Mouse (Mus musculus): Measurements from ENCODE around the gene Zbtb17. TPM values are rescaled to one million over a fixed set of nuclear protein-coding genes. Genes with fewer than 3 reads are reported as not detected.

Gene Zbtb17
- total RNA-seq, 1 experiment, result 30.1 TPM

DNA sequence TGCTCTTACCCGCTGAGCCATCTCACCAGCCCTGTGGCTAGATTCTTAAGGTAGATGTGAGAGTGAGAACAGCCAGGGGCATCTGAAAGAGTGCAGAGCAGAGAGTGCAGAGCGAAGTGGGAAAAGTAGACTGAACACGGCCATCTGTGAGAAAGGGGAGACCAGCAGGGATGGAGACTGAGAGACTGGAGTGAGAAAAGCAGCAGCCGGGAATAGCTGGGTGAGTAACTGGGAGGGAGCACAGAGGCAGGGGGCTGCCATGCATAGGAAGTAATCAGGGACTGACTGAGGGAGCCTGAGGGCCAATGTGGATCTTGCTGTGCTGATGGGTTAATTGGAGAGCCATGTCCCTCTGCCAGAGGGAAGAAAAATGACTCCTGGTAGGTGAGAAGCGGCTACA, 58.3 kb downstream of the Zbtb17 start:
- peaks cover 15% of the 10 kb centered on the region; the same call in 1 of the 2 replicates for H3K36me3 ChIP-seq (ENCODE audit: control insufficient read depth, insufficient read depth, low read length, poor library complexity, severe bottlenecking)
- no peak overlapping the region for H3K9ac ChIP-seq (ENCODE audit: insufficient read depth, low read depth, low read length, poor library complexity, severe bottlenecking)
- no peak for DNase-seq (ENCODE audit: low read depth, low spot score)
- peaks cover 8 to 19% of the 10 kb centered on the region in 2 experiments; a peak in 3 of 4 replicates for H3K4me1 ChIP-seq (ENCODE audit: control insufficient read depth in 2 of 2, insufficient read depth in 2 of 2, low read length in 2 of 2, poor library complexity in 1 of 2)
- no peak overlapping the region for H3K27ac ChIP-seq (ENCODE audit: insufficient read depth, low read depth, low read length, poor library complexity, severe bottlenecking)
- H3K4me3 ChIP-seq (ENCODE audit: insufficient read depth in 1 of 2, low read depth in 1 of 2, low read length in 2 of 2, poor library complexity in 1 of 2, severe bottlenecking in 1 of 2), result no peak overlapping the region
- in situ Hi-C loops (cut with MboI; ENCODE audit: low sequenced_read_pairs in 2 of 2, unreplicated experiment in 2 of 2), result no loop called here
- TF ChIP-seq CHD2 (IDR thresholded peaks at IDR 0.05; ENCODE audit: low read depth, low read length), result no peak
- TF ChIP-seq HCFC1 (IDR thresholded peaks at IDR 0.05; ENCODE audit: borderline replicate concordance, insufficient read depth, low read length), result no peak
- no peak for TF ChIP-seq ZC3H11A (IDR thresholded peaks at IDR 0.05; ENCODE audit: borderline replicate concordance, low read depth, low read length)
- no peak for TF ChIP-seq ZNF384 (IDR thresholded peaks at IDR 0.05; ENCODE audit: low read depth, low read length)
- TF ChIP-seq MAFK (IDR thresholded peaks at IDR 0.05; ENCODE audit: insufficient read depth, low read depth, low read length), result no peak
- no peaks in the 10 kb centered on the region for H3K9me3 ChIP-seq (ENCODE audit: control insufficient read depth, insufficient read depth, low read depth, low read length)

- TF ChIP-seq CHD2 (IDR thresholded peaks at IDR 0.05; ENCODE audit: low read depth, low read length), result no peak
- no peak for TF ChIP-seq HCFC1 (IDR thresholded peaks at IDR 0.05; ENCODE audit: borderline replicate concordance, insufficient read depth, low read length)
- no peak for TF ChIP-seq MAFK (IDR thresholded peaks at IDR 0.05; ENCODE audit: insufficient read depth, low read depth, low read length)
- TF ChIP-seq ZNF384 (IDR thresholded peaks at IDR 0.05; ENCODE audit: low read depth, low read length), result no peak
- TF ChIP-seq ZC3H11A (IDR thresholded peaks at IDR 0.05; ENCODE audit: borderline replicate concordance, low read depth, low read length), result no peak
- DNase-seq (ENCODE audit: low read depth, low spot score), result no peak
- Histone ChIP-seq H3K4me3 (ENCODE audit: insufficient read depth in 1 of 2, low read depth in 1 of 2, low read length in 2 of 2, poor library complexity in 1 of 2, severe bottlenecking in 1 of 2) (no peak overlapping the region), H3K4me1 (ENCODE audit: control insufficient read depth in 2 of 2, insufficient read depth in 2 of 2, low read length in 2 of 2, poor library complexity in 1 of 2) (peaks cover 8 to 19% of the 10 kb centered on the region in 2 experiments; a peak in 3 of 4 replicates), H3K27ac (ENCODE audit: insufficient read depth, low read depth, low read length, poor library complexity, severe bottlenecking) (no peak overlapping the region), H3K36me3 (ENCODE audit: control insufficient read depth, insufficient read depth, low read length, poor library complexity, severe bottlenecking) (peaks cover 14% of the 10 kb centered on the region; the same call in 1 of the 2 replicates), H3K9me3 (ENCODE audit: control insufficient read depth, insufficient read depth, low read depth, low read length) (no peaks in the 10 kb centered on the region), H3K9ac (ENCODE audit: insufficient read depth, low read depth, low read length, poor library complexity, severe bottlenecking) (no peak overlapping the region)
- in situ Hi-C loops (cut with MboI; ENCODE audit: low sequenced_read_pairs in 2 of 2, unreplicated experiment in 2 of 2), result no loop called here
These were observed 60.0 kb downstream of the Zbtb17 start for GRCm38 (mm10) chr4:141504471-141504870.

DNA sequence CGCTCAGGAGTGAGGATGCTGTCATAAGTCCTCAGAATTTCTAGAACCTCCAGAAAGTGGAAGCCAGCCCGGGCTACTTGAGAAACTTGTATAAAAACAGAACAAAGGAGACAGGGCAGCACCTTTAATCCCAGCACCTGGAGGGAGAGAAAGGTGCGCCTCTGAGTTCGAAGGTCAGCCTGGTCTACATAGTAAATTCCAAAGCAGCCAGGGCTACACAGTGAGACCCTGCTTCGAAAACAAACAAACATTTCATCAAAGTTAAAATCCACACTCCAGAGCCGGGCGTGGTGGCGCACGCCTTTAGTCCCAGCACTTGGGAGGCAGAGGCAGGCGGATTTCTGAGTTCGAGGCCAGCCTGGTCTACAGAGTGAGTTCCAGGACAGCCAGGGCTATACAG, 61.4 kb downstream of the Zbtb17 start:
- Histone ChIP-seq H3K9ac (ENCODE audit: insufficient read depth, low read depth, low read length, poor library complexity, severe bottlenecking) (no peak overlapping the region), H3K4me1 (ENCODE audit: control insufficient read depth in 2 of 2, insufficient read depth in 2 of 2, low read length in 2 of 2, poor library complexity in 1 of 2) (peaks cover 8 to 20% of the 10 kb centered on the region in 2 experiments; a peak in 3 of 4 replicates), H3K27ac (ENCODE audit: insufficient read depth, low read depth, low read length, poor library complexity, severe bottlenecking) (no peak overlapping the region), H3K4me3 (ENCODE audit: insufficient read depth in 1 of 2, low read depth in 1 of 2, low read length in 2 of 2, poor library complexity in 1 of 2, severe bottlenecking in 1 of 2) (no peak overlapping the region), H3K9me3 (ENCODE audit: control insufficient read depth, insufficient read depth, low read depth, low read length) (no peaks in the 10 kb centered on the region), H3K36me3 (ENCODE audit: control insufficient read depth, insufficient read depth, low read length, poor library complexity, severe bottlenecking) (peaks cover 4% of the 10 kb centered on the region; the same call in 1 of the 2 replicates)
- TF ChIP-seq MAFK (IDR thresholded peaks at IDR 0.05; ENCODE audit: insufficient read depth, low read depth, low read length) (no peak), ZNF384 (IDR thresholded peaks at IDR 0.05; ENCODE audit: low read depth, low read length) (no peak), CHD2 (IDR thresholded peaks at IDR 0.05; ENCODE audit: low read depth, low read length) (no peak), HCFC1 (IDR thresholded peaks at IDR 0.05; ENCODE audit: borderline replicate concordance, insufficient read depth, low read length) (no peak), ZC3H11A (IDR thresholded peaks at IDR 0.05; ENCODE audit: borderline replicate concordance, low read depth, low read length) (no peak)
- in situ Hi-C loops (cut with MboI; ENCODE audit: low sequenced_read_pairs in 2 of 2, unreplicated experiment in 2 of 2), result no loop called here
- DNase-seq (ENCODE audit: low read depth, low spot score), result no peak

- in situ Hi-C loops (cut with MboI; ENCODE audit: low sequenced_read_pairs in 2 of 2, unreplicated experiment in 2 of 2), result no loop called here
- Histone ChIP-seq H3K27ac (ENCODE audit: insufficient read depth, low read depth, low read length, poor library complexity, severe bottlenecking) (no peak overlapping the region), H3K9me3 (ENCODE audit: control insufficient read depth, insufficient read depth, low read depth, low read length) (no peaks in the 10 kb centered on the region), H3K9ac (ENCODE audit: insufficient read depth, low read depth, low read length, poor library complexity, severe bottlenecking) (no peak overlapping the region), H3K36me3 (ENCODE audit: control insufficient read depth, insufficient read depth, low read length, poor library complexity, severe bottlenecking) (peaks cover 2% of the 10 kb centered on the region; the same call in 1 of the 2 replicates), H3K4me3 (ENCODE audit: insufficient read depth in 1 of 2, low read depth in 1 of 2, low read length in 2 of 2, poor library complexity in 1 of 2, severe bottlenecking in 1 of 2) (no peak overlapping the region), H3K4me1 (ENCODE audit: control insufficient read depth in 2 of 2, insufficient read depth in 2 of 2, low read length in 2 of 2, poor library complexity in 1 of 2) (peaks cover 8 to 17% of the 10 kb centered on the region in 2 experiments; a peak in 3 of 4 replicates)
- peak; percentile 66 for DNase-seq (ENCODE audit: low read depth, low spot score)
- TF ChIP-seq ZC3H11A (IDR thresholded peaks at IDR 0.05; ENCODE audit: borderline replicate concordance, low read depth, low read length) (no peak), ZNF384 (IDR thresholded peaks at IDR 0.05; ENCODE audit: low read depth, low read length) (no peak), CHD2 (IDR thresholded peaks at IDR 0.05; ENCODE audit: low read depth, low read length) (no peak)
These were observed 61.9 kb downstream of the Zbtb17 start for GRCm38 (mm10) chr4:141506352-141506751.

DNA sequence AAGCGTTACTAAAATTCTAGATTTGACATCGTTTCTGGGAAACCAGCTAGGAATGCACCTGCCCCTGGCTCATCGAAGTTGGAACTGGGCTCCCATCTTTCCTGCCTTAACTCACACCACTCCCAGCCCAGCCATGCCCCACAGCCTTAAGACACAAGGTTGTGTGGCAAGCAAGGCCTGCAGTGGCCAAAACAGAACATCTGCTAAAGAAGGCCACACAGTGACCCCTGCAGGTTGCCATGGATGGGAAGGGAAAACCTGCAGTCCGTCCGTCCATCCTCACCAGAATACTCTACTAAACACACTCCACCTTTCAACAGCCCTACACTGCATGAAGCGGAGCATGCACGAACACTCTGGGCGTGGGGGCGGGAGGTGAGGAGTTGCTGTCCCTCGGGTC, 62.4 kb downstream of the Zbtb17 start:
- no peak for DNase-seq (ENCODE audit: low read depth, low spot score)
- H3K9ac ChIP-seq (ENCODE audit: insufficient read depth, low read depth, low read length, poor library complexity, severe bottlenecking), result no peak overlapping the region
- no peaks in the 10 kb centered on the region for H3K9me3 ChIP-seq (ENCODE audit: control insufficient read depth, insufficient read depth, low read depth, low read length)

More for the DNA sequence above, 62.4 kb downstream of the Zbtb17 start:
- peaks cover 8 to 16% of the 10 kb centered on the region in 2 experiments; a peak in 3 of 4 replicates for H3K4me1 ChIP-seq (ENCODE audit: control insufficient read depth in 2 of 2, insufficient read depth in 2 of 2, low read length in 2 of 2, poor library complexity in 1 of 2)
- no peak overlapping the region for H3K27ac ChIP-seq (ENCODE audit: insufficient read depth, low read depth, low read length, poor library complexity, severe bottlenecking)
- TF ChIP-seq CHD2 (IDR thresholded peaks at IDR 0.05; ENCODE audit: low read depth, low read length), result no peak
- TF ChIP-seq HCFC1 (IDR thresholded peaks at IDR 0.05; ENCODE audit: borderline replicate concordance, insufficient read depth, low read length), result no peak
- TF ChIP-seq MAFK (IDR thresholded peaks at IDR 0.05; ENCODE audit: insufficient read depth, low read depth, low read length), result no peak
- H3K36me3 ChIP-seq (ENCODE audit: control insufficient read depth, insufficient read depth, low read length, poor library complexity, severe bottlenecking), result no peaks in the 10 kb centered on the region; the same call in 1 of the 2 replicates
- no peak overlapping the region for H3K4me3 ChIP-seq (ENCODE audit: insufficient read depth in 1 of 2, low read depth in 1 of 2, low read length in 2 of 2, poor library complexity in 1 of 2, severe bottlenecking in 1 of 2)
- in situ Hi-C loops (cut with MboI; ENCODE audit: low sequenced_read_pairs in 2 of 2, unreplicated experiment in 2 of 2), result no loop called here
